Mouse (Mus musculus): ENCODE results near the gene Sap18b.

GRCm38 (mm10) chr8:95871690-95872089 lies 46.5 kb downstream of the Sap18b start:
- TF ChIP-seq POLR2A (IDR thresholded peaks at IDR 0.05; ENCODE audit: extremely low read depth, insufficient read depth, low read length) (no peak), CTCF (IDR thresholded peaks at IDR 0.05; ENCODE audit: low read depth, low read length) (no peak)

Data from liver, adult 2 months (tissue).